15 mouse cellular contexts compared by ENCODE assay signal in genomic region chr10:11841094-11841493, GRCm38 (mm10).
A peak's percentile ranks its signal among the peaks of the same experiment; 100 is the strongest.
DNase-seq lines count a peak whose midpoint lies in the region; ATAC-seq and TF ChIP-seq lines count a peak whose summit lies in the region.
"Had no signal": no experiment of that assay in that cellular context is flagged by ENCODE, and none has a peak within 500 bp of the region (broad histone marks: within the 10 kb centered on the region; RNA-seq: fewer than 3 reads in every experiment).

No protein-coding gene starts in this region.

- H3K36me3 ChIP-seq in heart, postnatal 0 days (replicated peaks; ENCODE audit: control insufficient read depth, insufficient read depth, low read length): no peaks in the 10 kb centered on the region
- no peaks in the 10 kb centered on the region for H3K36me3 ChIP-seq in lung, postnatal 0 days (ENCODE audit: insufficient read depth, low read length)
- H3K36me3 ChIP-seq: kidney, embryonic 15.5 days; lung, embryonic 15.5 days had no signal

- TF ChIP-seq EP300 in heart, postnatal 0 days (IDR thresholded peaks at IDR 0.05; ENCODE audit: low read depth): no peak
- TF ChIP-seq EP300 in lung, postnatal 0 days (IDR thresholded peaks at IDR 0.05): no peak

- no peak for DNase-seq in heart, postnatal 0 days (ENCODE audit: low spot score)
- DNase-seq in heart, adult 11 months: no peak
- peak; percentile 32 for DNase-seq in right cerebral cortex, adult 18-20 months
- DNase-seq in right cerebral cortex, postnatal 14 days: no peak
- peak; percentile 16 to 37 for DNase-seq in left cerebral cortex, adult 18-20 months (ENCODE audit: low spot score in 2 of 2)
- DNase-seq in adrenal gland, postnatal 4 days (ENCODE audit: low spot score in 2 of 2): no peak
- no peak for DNase-seq in lung, postnatal 0 days (ENCODE audit: low spot score)
- DNase-seq: adrenal gland, postnatal 36 days; embryo, embryonic 11 days; gastrocnemius, postnatal 10 days; thymus, postnatal 25 days had no signal

- no peak overlapping the region for H3K4me3 ChIP-seq in heart, postnatal 0 days (ENCODE audit: low read depth, low read length)
- H3K4me3 ChIP-seq in lung, postnatal 0 days (ENCODE audit: low read depth, low read length): no peak overlapping the region
- H3K4me3 ChIP-seq: kidney, embryonic 15.5 days; lung, embryonic 15.5 days had no signal

- H3K27me3 ChIP-seq in heart, postnatal 0 days (ENCODE audit: control insufficient read depth, insufficient read depth, low read length): no peaks in the 10 kb centered on the region
- H3K27me3 ChIP-seq in lung, postnatal 0 days (replicated peaks; ENCODE audit: insufficient read depth, low read length): no peaks in the 10 kb centered on the region
- H3K27me3 ChIP-seq: kidney, embryonic 15.5 days; lung, embryonic 15.5 days had no signal

- H3K9me3 ChIP-seq in heart, postnatal 0 days (replicated peaks; ENCODE audit: control insufficient read depth, low read length): no peaks in the 10 kb centered on the region; the same call in 1 of the 2 replicates
- no peaks in the 10 kb centered on the region for H3K9me3 ChIP-seq in lung, postnatal 0 days (ENCODE audit: low read length)
- H3K9me3 ChIP-seq: kidney, embryonic 15.5 days; lung, embryonic 15.5 days had no signal

- TF ChIP-seq CTCF in heart, postnatal 0 days (IDR thresholded peaks at IDR 0.05; ENCODE audit: low read depth): peak; percentile 8; the same call in 1 of the 2 replicates
- TF ChIP-seq CTCF in lung, postnatal 0 days (IDR thresholded peaks at IDR 0.05): no peak

- 72% methylated on average over 5 of the region's 5 CpGs for WGBS in heart, postnatal 0 days
- WGBS in lung, postnatal 0 days: 69% methylated on average over 5 of the region's 5 CpGs

- no peak overlapping the region for H3K9ac ChIP-seq in heart, postnatal 0 days (replicated peaks; ENCODE audit: low read depth, low read length)
- no peak overlapping the region for H3K9ac ChIP-seq in lung, postnatal 0 days (replicated peaks; ENCODE audit: low read depth)
- H3K9ac ChIP-seq: hindbrain, embryonic 14.5 days; kidney, embryonic 15.5 days; lung, embryonic 15.5 days had no signal

- H3K4me2 ChIP-seq in heart, postnatal 0 days (ENCODE audit: low read depth, low read length): no peak overlapping the region
- no peak overlapping the region for H3K4me2 ChIP-seq in lung, postnatal 0 days (replicated peaks; ENCODE audit: low read depth, low read length)
- H3K4me2 ChIP-seq: hindbrain, embryonic 14.5 days; kidney, embryonic 15.5 days; lung, embryonic 15.5 days had no signal

- ATAC-seq in heart, postnatal 0 days (ENCODE audit: insufficient read depth, low read depth): no peak
- ATAC-seq in lung, postnatal 0 days: no peak
- ATAC-seq: CD4-positive, CD25-positive, alpha-beta regulatory T cell, adult 4 months had no signal

- H3K27ac ChIP-seq in heart, postnatal 0 days (ENCODE audit: low read depth): no peak overlapping the region
- H3K27ac ChIP-seq in lung, postnatal 0 days (ENCODE audit: low read length): no peak overlapping the region
- H3K27ac ChIP-seq: hindbrain, embryonic 14.5 days; kidney, embryonic 15.5 days; lung, embryonic 15.5 days had no signal

- H3K4me1 ChIP-seq in heart, postnatal 0 days (ENCODE audit: control insufficient read depth, insufficient read depth): no peaks in the 10 kb centered on the region
- no peaks in the 10 kb centered on the region for H3K4me1 ChIP-seq in lung, postnatal 0 days (ENCODE audit: insufficient read depth, low read depth, low read length)
- H3K4me1 ChIP-seq: kidney, embryonic 15.5 days; lung, embryonic 15.5 days had no signal

Comparison
In these comparisons a context has a peak if more than half of its experiments do, and no peak if none do; other contexts are left out.
1. DNase-seq: peak in right cerebral cortex, adult 18-20 months (single experiment) and left cerebral cortex, adult 18-20 months (2 of 2); none in heart, postnatal 0 days (single experiment), heart, adult 11 months (single experiment), right cerebral cortex, postnatal 14 days (single experiment), adrenal gland, postnatal 4 days (0 of 2) and lung, postnatal 0 days (single experiment).